In genomic region chr1:90060599-90060998, GRCm38 (mm10) we compare ENCODE assay signal across 9 mouse cellular contexts. TPM values are rescaled to one million over a fixed set of nuclear protein-coding genes. Genes with fewer than 3 reads are reported as not detected.
DNase-seq lines count a peak whose midpoint lies in the region; ATAC-seq and TF ChIP-seq lines count a peak whose summit lies in the region.
"Had no signal": no experiment of that assay in that cellular context is flagged by ENCODE, and none has a peak within 500 bp of the region (broad histone marks: within the 10 kb centered on the region; RNA-seq: fewer than 3 reads in every experiment).

No protein-coding gene starts in this region.

- no peak for TF ChIP-seq EP300 in ES-Bruce4 (IDR thresholded peaks at IDR 0.05; ENCODE audit: insufficient read depth, low read depth, low read length)

- intact Hi-C loops in gastrocnemius, postnatal 36 days (cut with DNase I) = loop anchor here (2.0 to 10.0 kb wide), 2 partner anchors 530 to 894 kb away; partner anchors contain the start of gene Prlh

- DNase-seq in adrenal gland, adult (ENCODE audit: inconsistent age in 2 of 2, low spot score in 1 of 2) = peak; percentile 41 to 84
- DNase-seq in embryo, embryonic 10.5 days (ENCODE audit: low spot score) = peak; percentile 89
- peak; percentile 26 to 45 for DNase-seq in gastrocnemius, postnatal 36 days
- DNase-seq in kidney, postnatal 4 days = peak; percentile 74 to 80
- peak; percentile 39 for DNase-seq in lung, adult 2 months
- DNase-seq in retina, embryonic 14.5 days (ENCODE audit: low spot score) = peak; percentile 88

- no peaks in the 10 kb centered on the region for H3K27me3 ChIP-seq in ES-Bruce4 (ENCODE audit: control insufficient read depth, insufficient read depth, low read length, poor library complexity, severe bottlenecking)

- no peak for TF ChIP-seq POLR2A in ES-Bruce4 (IDR thresholded peaks at IDR 0.05; ENCODE audit: insufficient read depth, low read length)
- TF ChIP-seq POLR2A in lung, adult 2 months (IDR thresholded peaks at IDR 0.05; ENCODE audit: borderline replicate concordance, extremely low read depth, low read depth, low read length) = no peak

- H3K36me3 ChIP-seq in ES-Bruce4 (ENCODE audit: control insufficient read depth, insufficient read depth, low read length, poor library complexity, severe bottlenecking) = no peaks in the 10 kb centered on the region
- H3K36me3 ChIP-seq: heart, embryonic 13.5 days had no signal

- H3K4me3 ChIP-seq in ES-Bruce4 (ENCODE audit: low read depth, low read length) = no peak overlapping the region
- H3K4me3 ChIP-seq in lung, adult 2 months (replicated peaks; ENCODE audit: extremely low read depth, low read depth, low read length) = no peak overlapping the region
- H3K4me3 ChIP-seq: heart, embryonic 13.5 days had no signal

- H3K9ac ChIP-seq in ES-Bruce4 (ENCODE audit: low read depth, poor library complexity, severe bottlenecking) = no peak overlapping the region
- H3K9ac ChIP-seq: heart, embryonic 13.5 days had no signal

- TF ChIP-seq CTCF in ES-Bruce4 (IDR thresholded peaks at IDR 0.05; ENCODE audit: low read depth, low read length) = peak; percentile 12
- TF ChIP-seq CTCF in lung, adult 2 months (IDR thresholded peaks at IDR 0.05; ENCODE audit: insufficient read depth, low read length) = no peak

- no peak for ATAC-seq in monocyte, adult 5-6 weeks (replicated peaks; ENCODE audit: insufficient number of reproducible peaks, low FRiP score, low TSS enrichment, poor library complexity, severe bottlenecking)

- H3K9me3 ChIP-seq in ES-Bruce4 (replicated peaks; ENCODE audit: control insufficient read depth, insufficient read depth, low read length, poor library complexity, severe bottlenecking) = peaks cover 5% of the 10 kb centered on the region
- H3K9me3 ChIP-seq: heart, embryonic 13.5 days had no signal

- no peaks in the 10 kb centered on the region for H3K4me1 ChIP-seq in ES-Bruce4 (ENCODE audit: control insufficient read depth, insufficient read depth, low read length)
- no peaks in the 10 kb centered on the region for H3K4me1 ChIP-seq in lung, adult 2 months (ENCODE audit: control insufficient read depth, insufficient read depth, low read length)
- H3K4me1 ChIP-seq: heart, embryonic 13.5 days had no signal

- H3K27ac ChIP-seq in ES-Bruce4 (ENCODE audit: insufficient read depth, low read length) = no peak overlapping the region
- H3K27ac ChIP-seq: heart, embryonic 13.5 days had no signal

- 21% methylated on average over 7 of the region's 7 CpGs for WGBS in lung, adult 2 months

RNA-seq across cellular contexts. Expression of gene Asb18, which starts 46.1 kb away (rescaled TPM):
- not detected in 2 replicates for polyA plus RNA-seq in ES-Bruce4 (2011; ENCODE audit: insufficient read depth, insufficient read length, low read depth, missing spikeins)
- total RNA-seq in gastrocnemius, postnatal 36 days (2021) = 10 to 100 TPM; 21.8 to 26.9 TPM
- polyA plus RNA-seq in lung, adult 2 months (2012; rRNA removed) = 0.25 and 1.4 TPM in 2 replicates
- not detected in 3 replicates for total RNA-seq in monocyte, adult 5-6 weeks (2017)

Comparison
In these comparisons a context has a peak if more than half of its experiments do, and no peak if none do; other contexts are left out.
1. DNase-seq: peak in every context shown above with its lines; median percentile 89 in embryo, embryonic 10.5 days; 88 in retina, embryonic 14.5 days; 77 in kidney, postnatal 4 days; 62 in adrenal gland, adult; 39 in lung, adult 2 months; 36 in gastrocnemius, postnatal 36 days.
2. RNA of gene Asb18, which starts 46.1 kb away (total RNA-seq): 21.8 to 26.9 TPM in gastrocnemius, postnatal 36 days; not detected in monocyte, adult 5-6 weeks; every median in the first group is over 10 times any median in the second.